Mouse (Mus musculus): ENCODE measurements at regions not wholly inside any gene's neighbourhood (a gene's known extent, or its start where the extent isn't known, plus 50 kb on each side); places are given as distances from the start of the nearest gene placed in this dataset.
"Not testable (repeated sequence)": the region's sequence is repeated elsewhere in the genome, so short reads cannot be mapped to it uniquely, and the experiment has no call there.

DNA sequence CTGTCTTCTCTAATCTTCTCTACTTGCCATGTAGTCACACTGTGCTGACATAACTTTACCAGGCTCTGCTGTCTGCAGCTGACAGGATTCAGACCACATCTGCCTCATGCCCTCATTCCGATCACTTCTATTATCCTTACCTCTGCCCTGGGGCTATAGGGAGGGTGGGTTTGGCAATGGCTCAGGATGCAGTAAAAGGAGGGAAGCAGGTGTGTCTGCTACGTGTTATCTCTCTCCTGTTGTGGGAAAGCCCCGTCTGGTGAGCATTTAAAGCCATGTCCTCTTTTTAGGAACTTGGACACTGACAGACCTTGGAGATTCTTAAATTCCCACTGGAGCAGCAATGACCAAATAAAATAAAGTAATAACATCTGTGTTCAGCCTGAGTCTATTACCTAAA, 158.5 kb downstream of the Impad1 start:
- H3K4me1 ChIP-seq (replicated peaks; ENCODE audit: control insufficient read depth, insufficient read depth, low read length): no peaks in the 10 kb centered on the region

DNA sequence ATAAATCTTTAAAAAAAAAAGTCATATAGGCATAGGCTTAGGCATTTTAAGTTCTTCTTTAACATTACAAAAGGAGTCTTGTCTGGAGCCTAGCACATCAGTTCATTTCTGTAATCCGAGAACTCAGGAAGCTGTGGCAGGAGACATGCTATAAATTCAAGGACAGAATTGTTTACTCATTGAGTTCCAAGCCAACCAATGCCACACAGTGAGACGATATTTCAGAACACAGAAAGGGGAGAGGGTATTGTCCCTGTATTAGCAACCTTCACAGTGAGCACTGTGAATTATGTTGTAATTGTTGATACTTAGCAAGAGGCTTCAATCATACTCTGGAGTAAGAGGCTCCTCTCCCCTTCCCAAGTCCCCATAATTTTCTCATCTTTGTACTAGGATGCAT, 162.4 kb downstream of the Impad1 start:
- Histone ChIP-seq H3K4me2 (ENCODE audit: low read length) (no peak overlapping the region), H3K27me3 (replicated peaks; ENCODE audit: control insufficient read depth, insufficient read depth, low read length) (no peaks in the 10 kb centered on the region), H3K4me3 (replicated peaks; ENCODE audit: low read length) (no peak overlapping the region), H3K4me1 (replicated peaks; ENCODE audit: control insufficient read depth, insufficient read depth, low read length) (no peaks in the 10 kb centered on the region), H3K36me3 (ENCODE audit: control insufficient read depth, insufficient read depth) (no peaks in the 10 kb centered on the region), H3K9me3 (ENCODE audit: control insufficient read depth, low read length) (no peaks in the 10 kb centered on the region), H3K27ac (ENCODE audit: low read length) (no peak overlapping the region), H3K9ac (replicated peaks; ENCODE audit: low read depth, low read length) (no peak overlapping the region)
- WGBS: 73% methylated on average over 2 of the region's 2 CpGs
- ATAC-seq: no peak

More for the DNA sequence above, 158.5 kb downstream of the Impad1 start:
- Histone ChIP-seq H3K36me3 (ENCODE audit: control insufficient read depth, insufficient read depth) (no peaks in the 10 kb centered on the region), H3K27ac (ENCODE audit: low read length) (no peak overlapping the region), H3K4me2 (ENCODE audit: low read length) (no peak overlapping the region), H3K4me3 (replicated peaks; ENCODE audit: low read length) (no peak overlapping the region), H3K27me3 (replicated peaks; ENCODE audit: control insufficient read depth, insufficient read depth, low read length) (no peaks in the 10 kb centered on the region), H3K9ac (replicated peaks; ENCODE audit: low read depth, low read length) (no peak overlapping the region), H3K9me3 (ENCODE audit: control insufficient read depth, low read length) (no peaks in the 10 kb centered on the region)
- 57% methylated on average over 3 of the region's 3 CpGs for WGBS
- no peak for ATAC-seq

DNA sequence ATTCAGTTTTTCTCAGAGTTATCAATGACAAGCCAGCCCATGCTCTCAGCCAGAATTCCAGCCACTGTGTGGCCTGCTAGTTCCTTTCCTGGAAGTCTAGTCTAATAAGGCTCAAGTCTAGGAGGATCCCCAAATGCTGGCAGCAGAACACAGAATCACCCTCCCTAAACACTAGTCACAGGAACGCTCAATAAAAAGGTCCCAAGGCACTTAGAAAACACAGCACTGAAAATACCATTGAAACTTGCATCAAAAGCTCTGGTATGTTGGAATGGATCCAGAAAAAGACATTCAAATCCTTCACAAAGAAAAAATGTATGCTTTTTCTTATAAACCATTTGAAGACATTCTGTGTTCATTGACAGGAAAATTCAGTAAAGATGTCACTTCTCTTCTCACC, 163.9 kb downstream of the Impad1 start:
- no peak overlapping the region for H3K9ac ChIP-seq (replicated peaks; ENCODE audit: low read depth, low read length)
- H3K4me2 ChIP-seq (ENCODE audit: low read length): no peak overlapping the region
- no peak overlapping the region for H3K4me3 ChIP-seq (replicated peaks; ENCODE audit: low read length)
- H3K36me3 ChIP-seq (ENCODE audit: control insufficient read depth, insufficient read depth): no peaks in the 10 kb centered on the region
- no peak overlapping the region for H3K27ac ChIP-seq (ENCODE audit: low read length)
- no peaks in the 10 kb centered on the region for H3K9me3 ChIP-seq (ENCODE audit: control insufficient read depth, low read length)
- no peak for ATAC-seq
- WGBS: 50% methylated on average over 1 of the region's 1 CpGs
- no peaks in the 10 kb centered on the region for H3K4me1 ChIP-seq (replicated peaks; ENCODE audit: control insufficient read depth, insufficient read depth, low read length)
- H3K27me3 ChIP-seq (replicated peaks; ENCODE audit: control insufficient read depth, insufficient read depth, low read length): no peaks in the 10 kb centered on the region

DNA sequence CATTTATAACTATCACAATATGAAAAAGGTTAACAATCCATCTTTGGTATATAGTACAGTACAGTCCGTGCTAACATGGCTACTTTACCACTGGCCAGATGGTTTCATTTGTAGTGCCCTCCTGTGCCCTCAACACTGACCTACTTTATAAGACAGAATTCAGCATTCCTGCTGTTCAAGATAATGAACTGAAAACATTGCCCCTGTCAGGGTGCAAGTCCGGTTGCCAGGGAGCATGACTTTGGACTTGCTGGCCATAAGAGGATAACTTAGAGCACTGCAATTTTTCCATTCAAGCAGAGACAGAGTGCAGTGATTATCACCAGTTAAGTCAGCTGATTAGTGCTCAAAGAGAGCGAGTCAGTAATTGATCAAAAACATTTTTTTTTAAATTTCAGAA, 169.3 kb downstream of the Impad1 start:
- no peak for ATAC-seq
- Histone ChIP-seq H3K4me3 (replicated peaks; ENCODE audit: low read length) (no peak overlapping the region), H3K9me3 (ENCODE audit: control insufficient read depth, low read length) (no peaks in the 10 kb centered on the region), H3K9ac (replicated peaks; ENCODE audit: low read depth, low read length) (no peak overlapping the region), H3K36me3 (ENCODE audit: control insufficient read depth, insufficient read depth) (no peaks in the 10 kb centered on the region), H3K27me3 (replicated peaks; ENCODE audit: control insufficient read depth, insufficient read depth, low read length) (no peaks in the 10 kb centered on the region), H3K4me2 (ENCODE audit: low read length) (no peak overlapping the region), H3K27ac (ENCODE audit: low read length) (no peak overlapping the region), H3K4me1 (replicated peaks; ENCODE audit: control insufficient read depth, insufficient read depth, low read length) (no peaks in the 10 kb centered on the region)
- WGBS: 65% methylated on average over 3 of the region's 3 CpGs

DNA sequence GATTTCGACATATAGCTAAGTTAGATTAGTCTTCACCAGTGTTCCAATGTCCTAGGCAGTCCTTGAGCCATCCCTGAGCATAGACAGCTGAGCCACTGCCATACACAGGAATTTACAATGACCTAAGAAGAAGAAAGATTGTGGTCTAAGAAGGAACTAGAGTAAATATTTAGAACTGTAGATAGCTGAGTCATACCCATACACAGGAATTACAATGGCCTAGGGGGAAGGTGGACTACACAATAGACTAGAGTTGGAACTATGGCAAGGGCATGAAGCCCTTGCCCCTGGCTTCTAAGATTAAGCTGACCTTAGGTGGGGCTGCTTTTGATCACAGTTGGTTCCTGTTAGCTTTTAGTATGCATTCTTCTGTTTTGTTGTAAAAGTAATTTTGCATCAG, 173.0 kb downstream of the Impad1 start:
- ATAC-seq; H3K9ac ChIP-seq (replicated peaks; ENCODE audit: low read depth, low read length); H3K4me3 ChIP-seq (replicated peaks; ENCODE audit: low read length); H3K4me2 ChIP-seq (ENCODE audit: low read length); H3K27ac ChIP-seq (ENCODE audit: low read length); H3K9me3 ChIP-seq (ENCODE audit: control insufficient read depth, low read length); H3K4me1 ChIP-seq (replicated peaks; ENCODE audit: control insufficient read depth, insufficient read depth, low read length); H3K36me3 ChIP-seq (ENCODE audit: control insufficient read depth, insufficient read depth); H3K27me3 ChIP-seq (replicated peaks; ENCODE audit: control insufficient read depth, insufficient read depth, low read length): not testable (repeated sequence)
- WGBS: 79% methylated on average over 1 of the region's 1 CpGs

DNA sequence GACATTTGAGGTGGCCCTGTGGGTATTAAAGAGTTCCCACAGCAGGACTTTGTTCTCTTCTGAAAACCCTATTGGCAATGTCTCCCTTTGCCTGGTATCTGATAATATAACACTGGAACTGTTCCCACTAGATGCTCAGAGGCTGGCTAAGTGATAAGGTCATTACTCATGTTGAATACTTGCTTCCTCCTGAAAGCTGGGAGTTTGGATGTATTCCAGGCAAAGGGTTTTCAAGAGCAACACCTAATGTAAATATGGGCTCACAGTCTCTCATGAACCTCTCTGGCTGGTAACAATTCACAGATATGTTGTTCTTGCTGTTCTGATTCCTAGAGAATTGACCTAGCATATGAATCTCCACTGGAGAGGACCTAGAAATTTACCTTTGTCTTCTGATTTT, 178.6 kb downstream of the Impad1 start:
- Histone ChIP-seq H3K4me3 (replicated peaks; ENCODE audit: low read length) (no peak overlapping the region), H3K27ac (ENCODE audit: low read length) (no peak overlapping the region), H3K9me3 (ENCODE audit: control insufficient read depth, low read length) (no peaks in the 10 kb centered on the region), H3K9ac (replicated peaks; ENCODE audit: low read depth, low read length) (no peak overlapping the region), H3K27me3 (replicated peaks; ENCODE audit: control insufficient read depth, insufficient read depth, low read length) (no peaks in the 10 kb centered on the region), H3K4me1 (replicated peaks; ENCODE audit: control insufficient read depth, insufficient read depth, low read length) (no peaks in the 10 kb centered on the region), H3K4me2 (ENCODE audit: low read length) (no peak overlapping the region), H3K36me3 (ENCODE audit: control insufficient read depth, insufficient read depth) (no peaks in the 10 kb centered on the region)
- no peak for ATAC-seq
